Mouse (Mus musculus): ENCODE data around the gene Gm38394.

DNA sequence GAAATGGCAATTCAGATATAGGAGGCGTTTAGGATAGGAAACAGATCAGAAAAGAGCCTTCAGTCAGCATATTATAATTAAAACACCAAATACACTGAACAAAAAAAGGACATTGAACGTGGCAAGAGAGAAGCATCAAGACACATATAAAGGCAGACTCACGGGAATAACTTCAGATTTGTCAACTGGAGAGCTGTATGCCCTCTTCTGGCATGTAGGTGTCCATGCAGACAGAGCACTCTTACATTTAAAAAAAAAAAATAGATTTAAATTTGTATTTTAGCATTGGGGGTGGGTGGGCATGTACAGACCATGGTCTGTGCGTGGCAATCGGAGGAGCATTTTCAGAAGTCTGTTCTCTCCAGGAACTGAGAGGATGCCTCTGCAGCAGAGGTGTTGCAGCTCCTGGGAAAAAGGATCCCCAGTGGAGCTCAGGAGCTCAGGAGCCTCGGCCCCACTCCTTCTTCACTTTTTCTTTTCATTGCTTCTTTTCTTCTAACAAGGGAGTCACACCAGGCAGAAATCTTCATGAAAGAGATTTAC, 75.1 kb downstream of the Gm38394 start:
- TF ChIP-seq CTCF (IDR thresholded peaks at IDR 0.05; ENCODE audit: low read depth) (peak; percentile 56), EP300 (optimal IDR thresholded peaks at IDR 0.05) (no peak)

All from stomach, postnatal 0 days (tissue).